Mouse (Mus musculus): ENCODE data around the gene Efna4.

DNA sequence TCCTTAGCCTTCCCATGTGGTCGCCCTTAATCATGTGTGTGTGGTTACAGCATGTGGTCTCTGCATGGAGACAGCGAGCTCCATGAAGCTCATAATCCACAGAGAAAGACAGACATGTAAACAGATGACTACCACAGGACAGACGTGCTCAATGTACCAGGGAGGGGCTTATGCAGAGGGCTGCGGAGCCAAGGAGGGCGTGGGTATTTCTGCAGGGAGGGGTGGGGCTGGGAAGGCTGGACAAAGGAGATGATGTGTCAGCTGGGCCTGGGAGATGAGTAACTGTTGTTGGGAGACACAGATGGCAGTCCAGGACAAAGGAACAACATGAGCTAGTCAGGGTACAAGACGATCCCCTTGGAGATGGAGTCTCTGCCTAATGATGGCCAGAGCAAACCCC lies 21.8 kb upstream of the Efna4 start:
- TF ChIP-seq POLR2A (IDR thresholded peaks at IDR 0.05; ENCODE audit: borderline replicate concordance, low read depth, low read length) (no peak), CTCF (IDR thresholded peaks at IDR 0.05; ENCODE audit: low read depth, low read length) (no peak)
